Mouse (Mus musculus) intestine, embryonic 16.5 days (tissue): ENCODE results near the gene Sv2c. TPM values are rescaled to one million over a fixed set of nuclear protein-coding genes. Genes with fewer than 3 reads are reported as not detected.
"Not testable (repeated sequence)": the region's sequence is repeated elsewhere in the genome, so short reads cannot be mapped to it uniquely, and the experiment has no call there.

Experiments
- ATAC-seq: fragments of 200-750 bp; cut with Nextera tagmentation; 2 replicates; pipeline ENCODE4 v1.8.0; 2017; ENCODE audit warnings: moderate TSS enrichment, moderate library complexity
- H3K27ac ChIP-seq: fragments of 300-500 bp; sonication (generic); 2 replicates; pipeline ENCODE4 v1.5.1; 2014; ENCODE audit warnings: mild to moderate bottlenecking, low read length
- H3K27me3 ChIP-seq: fragments of 300-500 bp; sonication (generic); replicated peaks from 2 replicates; pipeline ENCODE4 v1.6.1; 2014; ENCODE audit warnings: low read length, control low read depth, mixed read lengths; ENCODE audit not compliant: control insufficient read depth, insufficient read depth
- H3K36me3 ChIP-seq: fragments of 300-500 bp; sonication (generic); 2 replicates; pipeline ENCODE4 v1.6.1; 2014; ENCODE audit warnings: low read length, control low read depth; ENCODE audit not compliant: control insufficient read depth, insufficient read depth
- H3K4me1 ChIP-seq: fragments of 300-500 bp; sonication (generic); 2 replicates; pipeline ENCODE4 v1.6.1; 2014; ENCODE audit warnings: low read length, control low read depth, mixed read lengths; ENCODE audit not compliant: control insufficient read depth, insufficient read depth
- H3K4me2 ChIP-seq: fragments of 300-500 bp; sonication (generic); 2 replicates; pipeline ENCODE4 v1.6.1; 2014; ENCODE audit warnings: low read depth, low read length, control low read depth
- H3K4me3 ChIP-seq: fragments of 300-500 bp; sonication (generic); 2 replicates; pipeline ENCODE4 v1.5.1; 2014; ENCODE audit warnings: mild to moderate bottlenecking, low read length
- H3K9ac ChIP-seq: fragments of 300-500 bp; sonication (generic); 2 replicates; pipeline ENCODE4 v1.6.1; 2014; ENCODE audit warnings: low read depth, low read length
- H3K9me3 ChIP-seq: fragments of 300-500 bp; sonication (generic); 2 replicates; pipeline ENCODE4 v1.6.1; 2016; ENCODE audit warnings: low read length, control low read depth; ENCODE audit not compliant: control insufficient read depth
- WGBS: fragments of 180-500 bp; shearing (Covaris S2); extraction: QIAGEN DNeasy Blood & Tissue Kit; methylation state at CpG from one replicate; pipeline ENCODE4 v1.1.7; 2014; 5-methylcytosine and 5-hydroxymethylcytosine counted together
- polyA plus RNA-seq: library from polyadenylated mRNA; unstranded; fragments of >200 nt; fragmentation: Nextera tagmentation; extraction: Ambion mirVana; gene quantifications from 2 replicates; pipeline ENCODE4 v1.2.1, GENCODE M21; 2015

Gene Sv2c
- polyA plus RNA-seq, 1 experiment from 2014 or later, result 1.8 TPM

DNA sequence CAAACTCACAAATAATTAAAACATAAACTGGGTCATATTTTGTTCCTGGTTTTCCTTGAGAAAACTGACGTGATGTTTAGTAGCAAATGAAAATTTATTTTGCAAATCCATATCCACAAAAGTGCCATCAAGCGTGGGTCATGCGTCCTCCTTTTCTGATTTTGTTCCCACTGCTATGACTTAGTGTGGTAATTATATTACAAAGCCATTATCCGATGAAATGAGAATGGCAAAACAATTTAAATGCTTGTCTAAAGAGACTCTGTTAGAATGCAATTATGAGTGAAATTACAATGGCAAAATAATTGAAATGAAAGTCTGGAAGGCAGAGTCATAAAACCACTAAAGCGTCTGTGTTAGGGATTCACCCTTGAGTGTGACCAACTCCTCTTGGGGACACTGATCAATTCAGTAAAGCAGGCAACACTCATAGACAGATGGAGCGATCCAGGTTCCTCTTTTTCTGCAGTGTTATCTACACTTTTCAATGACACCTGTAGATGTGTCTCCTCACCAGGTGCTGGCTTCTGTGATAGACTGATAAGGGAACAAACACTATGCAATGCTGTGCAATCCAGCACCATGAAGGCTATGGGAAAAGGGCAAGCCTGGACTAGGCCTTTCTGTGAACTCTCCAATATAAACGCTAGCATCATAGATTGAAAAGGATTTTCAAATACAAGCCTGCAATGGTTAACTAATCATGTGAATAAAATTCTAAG lies 46.6 kb downstream of the Sv2c start:
- no peaks in the 10 kb centered on the region for H3K9me3 ChIP-seq
- no peaks in the 10 kb centered on the region for H3K27me3 ChIP-seq
- no peaks in the 10 kb centered on the region for H3K4me1 ChIP-seq
- H3K4me3 ChIP-seq, result no peak overlapping the region
- ATAC-seq, result no peak
- H3K4me2 ChIP-seq, result no peak overlapping the region
- no peak overlapping the region for H3K9ac ChIP-seq
- H3K36me3 ChIP-seq, result no peaks in the 10 kb centered on the region
- no peak overlapping the region for H3K27ac ChIP-seq
- WGBS, result 73% methylated on average over 7 of the region's 7 CpGs

DNA sequence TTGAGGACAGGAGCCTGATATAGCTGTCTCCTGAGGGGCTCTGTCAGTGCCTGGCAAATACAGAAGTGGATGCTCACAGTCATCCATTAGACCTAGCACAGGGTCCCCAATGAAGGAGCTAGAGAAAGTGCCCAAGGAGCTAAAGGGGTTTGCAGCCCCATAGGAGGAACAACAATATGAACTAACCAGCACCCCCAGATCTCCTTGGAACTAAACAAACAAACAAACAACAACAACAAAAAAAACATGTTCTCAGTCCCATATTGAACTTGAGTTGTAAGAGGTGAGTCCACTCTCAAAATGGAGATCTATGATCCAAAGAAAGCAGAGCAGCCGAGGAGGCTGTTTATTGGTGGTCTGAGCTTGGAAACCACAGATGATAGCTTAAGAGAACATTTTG lies 50.6 kb downstream of the Sv2c start, which contains the start of gene Gm17190:
Gm17190 (plus strand) TSS at position 301 of the 400 bp plus-strand sequence.
- WGBS, result 90% methylated on average over 1 of the region's 1 CpGs
- H3K9me3 ChIP-seq, H3K27me3 ChIP-seq, H3K9ac ChIP-seq, H3K4me2 ChIP-seq, H3K4me1 ChIP-seq, H3K4me3 ChIP-seq, H3K27ac ChIP-seq, H3K36me3 ChIP-seq, ATAC-seq: not testable (repeated sequence)

DNA sequence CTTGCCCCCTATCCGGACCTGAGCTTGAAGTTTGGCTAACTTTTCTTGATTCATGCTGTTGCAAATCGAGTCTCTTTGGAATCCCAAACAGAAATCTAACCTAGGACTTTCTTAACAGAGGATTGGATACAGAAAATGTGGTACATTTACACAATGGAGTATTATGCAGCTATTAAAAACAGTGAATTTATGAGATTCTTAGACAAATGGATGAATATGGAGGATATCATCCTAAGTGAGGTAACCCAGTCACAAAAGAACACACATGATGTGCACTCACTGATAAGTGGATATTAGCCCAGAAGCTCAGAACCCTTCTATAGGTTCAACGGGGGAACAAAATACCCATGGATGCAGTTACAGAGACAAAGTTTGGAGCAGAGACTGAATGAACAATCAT lies 51.1 kb downstream of the Sv2c start, which contains the start of gene Gm20075:
Gm20075 (minus strand) TSS at position 101 of the 400 bp plus-strand sequence.
- H3K4me1 ChIP-seq, H3K9me3 ChIP-seq, H3K4me3 ChIP-seq, H3K4me2 ChIP-seq, H3K27ac ChIP-seq, ATAC-seq, H3K9ac ChIP-seq, H3K27me3 ChIP-seq, H3K36me3 ChIP-seq: not testable (repeated sequence)
- WGBS, result 81% methylated on average over 3 of the region's 3 CpGs

DNA sequence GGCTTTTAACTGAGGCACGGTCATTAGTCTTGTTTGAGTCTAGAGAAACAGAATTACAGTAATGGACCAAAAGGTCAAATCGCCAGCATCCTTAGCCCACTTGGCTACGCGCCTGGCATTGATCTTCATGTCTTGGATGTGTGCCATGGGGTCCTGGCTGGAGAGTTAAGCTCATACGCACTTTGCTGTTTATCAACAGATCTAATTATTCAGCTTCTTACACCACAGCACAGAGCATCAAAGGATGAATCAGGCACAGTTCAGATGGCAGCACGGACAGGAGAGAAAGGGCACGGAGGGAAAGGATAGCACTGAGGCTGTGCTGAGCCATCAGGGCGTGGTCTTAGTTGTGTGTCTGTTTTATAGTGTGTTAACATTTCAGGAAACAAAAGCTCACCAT lies 58.8 kb downstream of the Sv2c start:
- Histone ChIP-seq H3K4me1 (no peaks in the 10 kb centered on the region), H3K27ac (no peak overlapping the region), H3K9ac (no peak overlapping the region), H3K4me2 (no peak overlapping the region), H3K9me3 (no peaks in the 10 kb centered on the region), H3K4me3 (no peak overlapping the region), H3K36me3 (no peaks in the 10 kb centered on the region), H3K27me3 (no peaks in the 10 kb centered on the region)
- 50% methylated on average over 8 of the region's 8 CpGs for WGBS
- ATAC-seq, result no peak

DNA sequence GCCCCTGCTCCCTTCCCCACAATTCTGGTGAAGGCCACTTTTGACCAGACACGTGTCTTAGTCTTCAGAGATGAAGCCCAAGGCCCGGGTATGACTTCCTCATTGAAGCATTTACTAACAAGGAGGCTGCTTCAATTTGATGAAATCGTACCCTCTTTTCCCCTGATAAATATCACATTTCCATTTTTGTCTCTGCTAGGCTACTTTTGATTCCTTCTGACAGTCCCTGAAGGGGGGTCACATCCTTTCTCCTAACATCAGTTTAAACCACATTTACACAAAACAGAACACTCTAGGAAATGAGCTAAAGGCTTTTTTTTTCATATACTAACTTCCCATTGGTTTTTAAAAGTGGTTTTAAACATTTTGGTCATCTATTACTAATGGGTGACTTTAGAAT lies 79.6 kb downstream of the Sv2c start:
- no peaks in the 10 kb centered on the region for H3K27me3 ChIP-seq
- no peaks in the 10 kb centered on the region for H3K4me1 ChIP-seq
- ATAC-seq, result no peak
- H3K9ac ChIP-seq, result no peak overlapping the region
- no peaks in the 10 kb centered on the region for H3K9me3 ChIP-seq
- H3K4me3 ChIP-seq, result no peak overlapping the region
- no peaks in the 10 kb centered on the region for H3K36me3 ChIP-seq
- WGBS, result 83% methylated on average over 3 of the region's 3 CpGs
- no peak overlapping the region for H3K27ac ChIP-seq
- H3K4me2 ChIP-seq, result no peak overlapping the region

DNA sequence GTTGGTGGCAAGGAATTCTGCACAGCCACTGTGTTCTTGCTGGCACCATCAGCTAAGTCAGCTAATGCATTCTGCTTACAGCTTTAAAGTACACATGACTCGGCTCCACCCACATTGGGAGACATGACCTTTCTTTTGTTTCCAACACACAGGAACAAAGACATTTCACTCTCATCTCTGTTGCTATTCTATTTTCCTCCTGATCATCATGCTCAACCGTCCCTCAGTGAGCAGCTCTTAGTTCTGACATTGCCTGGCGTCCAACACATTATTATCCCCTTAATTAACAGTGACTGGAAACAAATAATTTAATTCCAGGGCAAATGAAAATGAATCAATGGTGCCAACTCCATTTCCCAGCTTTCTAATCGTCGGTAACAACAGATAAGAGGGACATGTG lies 87.0 kb downstream of the Sv2c start:
- Histone ChIP-seq H3K27ac (no peak overlapping the region), H3K4me2 (no peak overlapping the region), H3K9ac (no peak overlapping the region), H3K4me1 (no peaks in the 10 kb centered on the region), H3K36me3 (no peaks in the 10 kb centered on the region), H3K9me3 (no peaks in the 10 kb centered on the region), H3K27me3 (no peaks in the 10 kb centered on the region), H3K4me3 (no peak overlapping the region)
- no peak for ATAC-seq
- WGBS, result 60% methylated on average over 5 of the region's 5 CpGs

DNA sequence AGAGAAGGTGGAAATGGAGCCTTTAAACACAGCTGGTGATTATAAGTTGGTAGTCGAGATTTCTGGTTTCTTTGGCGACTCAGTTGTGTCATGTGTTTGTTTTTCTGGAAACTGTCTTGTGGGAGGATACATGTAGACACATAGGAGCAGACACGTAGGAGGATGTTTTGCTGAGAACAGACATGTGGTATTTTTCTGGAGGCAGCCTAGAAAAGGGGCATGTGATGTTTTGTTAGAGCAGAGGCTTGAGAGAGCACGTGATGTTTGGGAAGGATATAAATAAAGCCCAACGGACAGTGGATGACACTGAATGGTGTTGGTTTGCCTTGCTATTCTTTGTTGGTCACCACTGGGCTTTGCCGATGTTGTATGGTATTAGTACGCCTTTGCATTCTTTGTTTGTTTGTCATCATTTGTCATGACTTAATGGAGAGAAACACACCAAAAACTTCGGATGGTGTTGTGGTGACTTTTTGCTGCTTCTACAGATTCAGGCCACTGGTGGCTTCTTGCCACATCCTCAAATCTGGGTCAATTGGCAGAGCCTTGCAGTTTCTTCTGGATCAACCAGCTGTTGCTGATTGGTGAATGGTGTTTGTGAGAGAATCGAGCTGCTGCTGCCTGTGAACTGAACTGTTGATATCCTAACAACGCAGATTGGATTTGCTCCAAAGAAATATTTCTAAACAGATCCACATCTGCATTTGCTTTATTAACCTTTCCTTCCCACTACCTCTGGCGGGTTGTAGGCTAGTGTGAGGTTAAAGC lies 91.9 kb downstream of the Sv2c start:
- no peak overlapping the region for H3K4me3 ChIP-seq
- no peaks in the 10 kb centered on the region for H3K27me3 ChIP-seq
- no peak overlapping the region for H3K27ac ChIP-seq
- no peak overlapping the region for H3K9ac ChIP-seq
- no peak overlapping the region for H3K4me2 ChIP-seq
- H3K4me1 ChIP-seq, result no peaks in the 10 kb centered on the region
- ATAC-seq, result no peak
- 70% methylated on average over 11 of the region's 11 CpGs for WGBS
- H3K36me3 ChIP-seq, result no peaks in the 10 kb centered on the region
- no peaks in the 10 kb centered on the region for H3K9me3 ChIP-seq

DNA sequence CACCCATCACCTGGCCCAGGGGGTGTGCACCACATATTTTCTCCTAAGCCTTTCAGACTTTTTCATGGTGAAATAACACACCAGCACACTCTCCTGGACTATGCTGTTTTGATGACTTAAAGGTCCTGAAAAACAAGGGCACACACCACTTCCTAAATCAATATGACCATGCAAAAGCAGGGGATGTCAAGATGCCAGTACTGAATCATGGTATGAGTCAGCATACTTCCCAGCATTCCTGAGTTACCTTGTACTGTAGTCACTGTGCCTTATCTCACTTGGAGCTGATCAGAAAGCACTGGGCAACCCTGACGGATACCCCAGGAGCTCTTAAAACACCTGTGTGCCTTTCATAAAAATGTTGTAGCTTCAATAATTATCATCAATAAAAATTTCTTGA lies 92.8 kb downstream of the Sv2c start:
- no peaks in the 10 kb centered on the region for H3K27me3 ChIP-seq
- WGBS, result 51% methylated on average over 1 of the region's 1 CpGs
- H3K9ac ChIP-seq, result no peak overlapping the region
- H3K27ac ChIP-seq, result no peak overlapping the region
- no peaks in the 10 kb centered on the region for H3K9me3 ChIP-seq
- no peak overlapping the region for H3K4me3 ChIP-seq
- H3K4me1 ChIP-seq, result no peaks in the 10 kb centered on the region
- H3K4me2 ChIP-seq, result no peak overlapping the region
- H3K36me3 ChIP-seq, result no peaks in the 10 kb centered on the region
- no peak for ATAC-seq

DNA sequence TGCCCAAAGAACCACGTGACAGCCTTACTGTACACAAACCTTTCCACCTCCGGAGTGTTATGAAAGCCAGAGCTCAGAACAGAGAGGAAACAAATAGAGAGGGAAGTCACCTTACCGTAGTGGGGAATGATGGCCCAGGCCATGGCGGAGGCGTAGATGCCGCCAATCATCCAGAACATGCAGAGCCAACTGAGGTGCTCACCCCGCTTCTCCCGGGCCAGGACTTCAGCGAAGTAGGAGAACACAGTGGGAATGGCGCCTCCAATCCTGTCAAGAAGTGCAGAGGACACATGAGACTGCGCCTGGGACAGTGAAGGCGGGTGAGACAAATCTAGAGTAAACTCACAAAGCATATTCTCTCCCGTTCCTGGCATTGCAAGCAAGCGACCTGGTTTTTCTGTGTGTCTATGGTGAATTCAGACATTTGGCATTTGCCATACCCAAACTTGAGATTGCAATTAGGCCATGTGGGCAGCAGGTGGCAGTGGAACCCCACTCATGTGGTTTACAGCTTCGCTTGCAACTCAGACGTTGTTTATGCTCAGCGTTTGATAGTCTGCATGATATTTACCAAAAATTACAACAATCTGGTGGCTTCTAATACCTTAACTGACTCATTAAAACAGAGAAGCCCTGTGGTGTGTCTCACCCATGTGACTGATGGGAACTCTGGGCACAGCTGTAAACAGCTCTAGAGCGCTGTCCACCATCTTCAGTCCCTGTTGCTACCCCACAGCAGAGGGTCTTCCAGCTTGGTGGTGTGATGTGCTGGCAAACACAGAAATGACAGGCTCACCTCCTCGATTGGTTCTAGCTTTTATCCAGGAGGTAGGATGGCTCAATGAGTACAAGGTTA lies 101.8 kb downstream of the Sv2c start:
- no peak overlapping the region for H3K9ac ChIP-seq

More for the DNA sequence above, 101.8 kb downstream of the Sv2c start:
- no peaks in the 10 kb centered on the region for H3K4me1 ChIP-seq
- no peaks in the 10 kb centered on the region for H3K36me3 ChIP-seq
- no peaks in the 10 kb centered on the region for H3K9me3 ChIP-seq
- no peak for ATAC-seq
- no peaks in the 10 kb centered on the region for H3K27me3 ChIP-seq
- no peak overlapping the region for H3K4me2 ChIP-seq
- no peak overlapping the region for H3K27ac ChIP-seq
- 63% methylated on average over 19 of the region's 19 CpGs for whole genome bisulfite sequencing
- no peak overlapping the region for H3K4me3 ChIP-seq
